Mouse (Mus musculus) olfactory bulb, adult 2 months (tissue): Measurements from ENCODE around the gene Krt80.

Experiments
- CTCF ChIP-seq: fragments of 200-500 bp; IDR thresholded peaks from 2 replicates; pipeline ENCODE4 v1.5.1; 2012; ENCODE audit warnings: low read depth, mild to moderate bottlenecking, low read length, moderate library complexity; ENCODE audit not compliant: insufficient read depth
- POLR2A ChIP-seq: fragments of 200-500 bp; IDR thresholded peaks from 2 replicates; pipeline ENCODE4 v1.6.1; 2012; ENCODE audit warnings: mild to moderate bottlenecking, low read depth, low read length, moderate library complexity; ENCODE audit not compliant: insufficient read depth

GRCm38 (mm10) chr15:101311087-101311770 is 58.7 kb downstream of the Krt80 start:
- TF ChIP-seq CTCF: no peak
- no peak for TF ChIP-seq POLR2A
